Mouse (Mus musculus) right cerebral cortex, postnatal 14 days (tissue): Measurements from ENCODE around the gene Iqgap3.

Experiments
- DNase-seq: peaks from one replicate; pipeline ENCODE4 v3.0.0; 2022

Iqgap3 gene

DNA sequence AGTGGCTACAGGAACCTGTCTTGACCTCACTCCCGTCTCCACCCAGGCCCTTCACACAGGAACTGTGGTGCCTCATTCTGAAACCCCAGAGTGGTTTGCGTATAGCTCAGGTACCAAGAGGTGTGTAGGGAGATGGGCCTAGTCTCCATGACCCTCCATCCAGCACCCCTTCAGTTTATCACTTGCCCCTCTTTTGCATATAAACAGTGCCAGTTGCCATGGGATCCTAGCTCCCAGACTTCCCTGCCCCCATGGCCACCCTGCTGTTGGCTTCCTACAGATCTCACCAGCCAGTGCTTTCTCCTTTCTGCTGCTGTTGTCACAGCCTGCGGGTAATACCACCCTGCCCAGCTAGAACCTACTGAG lies 69.2 kb downstream of the Iqgap3 start:
- peak; percentile 38 for DNase-seq

DNA sequence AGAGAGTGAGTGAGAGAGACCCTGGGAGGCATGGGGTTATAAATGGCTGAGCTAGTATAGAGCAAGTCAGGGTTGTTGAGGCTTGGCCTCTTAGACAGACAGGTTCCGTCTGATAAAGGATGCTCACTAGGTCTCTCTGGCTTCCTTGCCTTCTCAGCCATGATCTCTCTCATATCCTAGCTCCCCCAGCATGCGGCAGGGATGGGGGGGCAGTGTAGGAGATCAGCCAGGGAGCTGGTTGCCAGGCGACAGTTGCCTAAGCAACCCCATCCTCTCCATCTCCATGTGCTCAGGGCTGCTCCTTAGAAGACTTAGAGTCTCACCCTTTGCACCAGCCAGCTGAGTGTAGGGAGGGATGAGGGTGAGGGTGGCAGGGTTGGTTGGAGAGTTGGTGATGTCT lies 70.3 kb downstream of the Iqgap3 start:
- peak; percentile 85 for DNase-seq

DNA sequence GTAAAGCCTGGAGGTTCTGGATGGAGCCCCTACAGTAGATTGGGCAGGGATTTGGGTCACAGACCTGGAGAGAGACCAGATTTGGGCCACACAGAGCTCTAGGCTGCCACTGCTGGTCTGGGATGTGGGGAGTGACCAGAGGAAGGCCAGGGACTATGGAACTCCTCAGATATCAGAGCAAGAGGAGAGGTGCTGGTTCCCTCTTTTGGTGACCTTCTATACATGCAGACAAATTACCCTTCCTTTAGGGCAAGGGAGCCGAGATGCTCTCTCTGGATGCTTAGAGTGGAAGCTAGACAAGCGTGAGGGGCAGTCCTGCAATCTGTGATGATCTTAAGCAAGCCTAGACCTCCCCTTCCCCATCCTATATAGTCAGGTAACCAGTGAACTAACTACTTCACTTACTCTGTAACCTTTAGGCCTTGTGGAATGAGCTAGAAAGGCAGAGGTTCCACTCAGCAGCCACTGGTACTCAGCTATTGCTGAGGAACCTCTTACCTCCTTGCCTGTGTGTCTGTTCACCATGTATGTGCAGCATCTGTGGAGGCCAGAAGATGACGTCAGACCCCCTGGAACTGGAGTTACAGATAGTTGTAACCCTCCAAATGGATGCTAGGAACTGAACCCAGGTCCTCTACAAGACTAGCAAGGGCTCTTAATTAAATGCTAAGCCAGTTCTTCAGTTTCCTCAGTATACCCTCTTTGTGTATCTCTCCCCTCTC lies 71.7 kb downstream of the Iqgap3 start:
- no peak for DNase-seq

DNA sequence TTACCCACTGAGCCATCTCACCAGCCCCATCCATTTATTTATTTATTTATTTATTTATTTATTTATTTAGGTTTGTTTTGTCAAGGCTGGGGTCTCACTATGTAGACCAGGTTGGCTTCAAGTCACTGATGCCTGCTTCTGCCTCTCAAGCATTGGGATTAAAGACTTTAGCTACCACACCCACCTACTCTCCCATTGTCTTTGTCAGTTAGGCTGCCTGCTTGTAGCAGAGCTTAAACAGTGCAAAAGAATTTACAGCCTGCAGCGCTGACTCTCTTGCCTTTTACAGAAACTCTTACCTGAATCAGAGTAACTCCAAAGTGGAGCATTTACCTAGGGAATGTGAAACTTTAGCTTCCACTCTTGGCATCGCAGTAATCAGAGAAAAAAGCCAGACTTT lies 72.5 kb downstream of the Iqgap3 start:
- no peak for DNase-seq

DNA sequence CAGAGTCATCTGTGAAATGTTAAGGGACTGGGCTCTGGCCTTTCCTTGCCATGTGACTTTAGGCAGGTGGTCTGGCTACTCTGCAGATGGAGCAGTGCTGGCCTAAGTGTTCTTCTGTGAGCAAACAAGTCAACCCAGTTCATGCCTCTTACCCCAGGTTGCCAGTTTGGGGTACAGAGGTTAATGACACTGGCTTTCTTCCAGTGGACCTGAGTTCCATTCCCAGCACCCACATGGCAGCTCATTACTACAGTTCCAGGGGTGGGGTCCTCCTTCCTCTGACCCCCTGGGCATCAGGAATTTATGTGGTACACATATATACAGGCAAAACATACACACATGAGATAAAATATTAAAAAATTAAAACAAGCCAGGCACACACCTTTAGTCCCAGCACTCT lies 75.0 kb downstream of the Iqgap3 start:
- no peak for DNase-seq

DNA sequence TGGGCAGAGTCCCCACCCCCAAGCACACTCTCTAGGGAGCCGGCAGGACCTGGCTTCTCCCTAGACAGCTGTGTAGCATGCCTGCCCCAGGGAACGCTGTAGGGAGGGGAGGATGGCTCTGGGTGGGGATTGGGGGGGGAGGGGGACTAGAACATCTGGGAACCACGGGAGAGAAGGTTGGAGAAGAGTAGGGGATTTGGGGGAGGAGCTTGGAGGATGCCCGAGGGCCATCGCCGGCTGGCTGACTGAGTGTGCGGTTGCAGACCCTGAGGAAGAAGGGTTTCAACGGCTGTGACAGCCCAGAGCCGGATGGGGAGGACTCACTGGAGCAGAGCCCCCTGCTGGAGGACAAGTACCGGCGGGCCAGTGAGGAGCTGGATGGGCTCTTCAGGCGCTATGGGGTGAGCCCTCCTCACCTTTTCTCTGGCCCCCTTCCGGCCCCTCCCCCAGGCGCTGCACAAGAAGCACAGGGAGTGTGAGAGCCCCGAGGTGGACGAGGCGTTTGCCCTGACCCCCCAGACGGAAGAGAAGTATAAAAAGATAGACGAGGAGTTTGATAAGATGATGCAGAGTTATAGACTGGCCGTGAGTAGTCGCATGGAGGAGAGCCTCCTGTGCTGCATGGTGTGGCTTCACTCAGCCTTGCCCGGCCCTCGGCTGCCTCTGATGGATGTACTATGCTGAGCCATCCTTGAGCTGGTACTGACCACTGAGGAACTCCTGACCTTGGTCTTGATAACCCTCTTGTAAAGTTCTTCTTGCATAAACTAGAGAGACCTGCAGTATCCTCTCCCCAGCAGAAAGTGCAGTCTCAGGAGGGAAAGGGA lies 76.2 kb downstream of the Iqgap3 start:
- DNase-seq, result peak; percentile 61

DNA sequence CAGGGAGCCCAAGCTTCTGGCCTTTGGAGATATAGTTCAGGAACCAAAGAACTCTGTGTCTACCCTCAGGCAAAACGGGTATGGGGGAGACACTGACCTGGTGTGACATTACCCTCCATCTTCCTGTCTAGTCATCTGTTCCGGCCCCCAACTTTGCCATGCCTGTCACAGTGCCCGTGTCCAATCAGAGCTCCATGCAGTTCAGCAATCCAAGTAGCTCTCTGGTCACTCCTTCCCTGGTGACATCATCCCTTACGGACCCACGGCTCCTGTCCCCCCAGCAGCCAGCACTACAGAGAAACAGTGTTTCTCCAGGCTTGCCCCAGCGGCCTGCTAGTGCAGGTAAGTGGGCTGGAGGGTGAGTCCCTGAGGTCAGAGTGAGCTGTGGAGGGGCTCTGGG lies 77.2 kb downstream of the Iqgap3 start:
- DNase-seq, result no peak

DNA sequence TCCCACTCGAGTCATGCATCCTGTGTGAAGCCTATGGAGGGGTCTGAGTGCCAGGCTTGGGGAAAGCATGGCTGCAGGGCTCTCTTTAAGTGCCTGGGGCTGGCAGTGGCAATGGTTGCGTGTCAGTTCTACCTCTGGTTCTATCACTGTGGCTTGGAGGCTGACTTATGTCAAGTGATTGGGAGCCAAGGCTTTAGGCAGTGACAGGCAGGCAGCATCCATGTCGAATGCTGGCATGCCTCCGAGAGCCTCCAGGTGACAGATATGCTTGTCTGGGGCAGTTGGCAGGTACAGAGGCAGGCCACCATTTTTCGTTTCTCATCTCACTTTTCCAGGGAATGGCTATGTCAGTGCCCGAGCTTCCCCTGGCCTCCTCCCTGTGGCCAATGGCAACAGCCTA lies 79.1 kb downstream of the Iqgap3 start:
- no peak for DNase-seq

DNA sequence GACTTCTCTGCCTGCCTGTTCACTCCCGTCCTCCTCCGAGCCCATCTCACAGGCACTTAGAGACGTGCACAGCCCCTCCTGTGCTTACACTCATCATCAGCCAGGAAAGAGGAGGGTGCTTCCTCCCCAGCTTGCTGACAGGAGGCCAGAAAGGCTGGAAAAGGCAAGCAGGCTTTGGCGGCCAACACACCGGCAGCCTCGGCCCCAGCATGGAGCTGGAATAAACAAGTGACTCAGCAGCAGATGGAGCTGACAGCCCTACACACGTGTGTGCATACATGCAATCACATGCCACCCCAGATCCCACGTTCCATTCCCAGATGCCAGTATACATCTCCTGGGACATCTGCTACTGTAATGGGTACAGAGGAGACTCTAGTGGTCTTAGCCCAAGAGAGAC lies 80.5 kb downstream of the Iqgap3 start:
- DNase-seq, result peak; percentile 58

DNA sequence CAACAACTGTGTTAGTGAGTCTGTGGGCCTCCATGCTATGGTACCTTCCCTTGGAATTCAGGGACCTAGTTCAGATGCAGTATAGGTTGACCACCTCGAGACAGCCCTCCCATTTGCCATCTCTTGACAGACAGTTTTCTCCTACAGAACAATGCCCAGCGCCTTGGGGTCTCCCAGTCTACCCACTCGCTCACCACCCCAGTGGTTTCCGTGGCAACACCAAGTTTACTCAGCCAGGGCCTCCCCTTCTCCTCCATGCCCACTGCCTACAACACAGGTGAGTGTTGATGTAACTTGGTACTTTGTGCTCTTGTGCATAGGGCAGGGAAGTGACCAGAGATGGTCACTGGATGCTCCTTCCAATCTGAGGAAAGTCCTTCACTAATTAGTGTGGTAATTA lies 81.0 kb downstream of the Iqgap3 start:
- no peak for DNase-seq

DNA sequence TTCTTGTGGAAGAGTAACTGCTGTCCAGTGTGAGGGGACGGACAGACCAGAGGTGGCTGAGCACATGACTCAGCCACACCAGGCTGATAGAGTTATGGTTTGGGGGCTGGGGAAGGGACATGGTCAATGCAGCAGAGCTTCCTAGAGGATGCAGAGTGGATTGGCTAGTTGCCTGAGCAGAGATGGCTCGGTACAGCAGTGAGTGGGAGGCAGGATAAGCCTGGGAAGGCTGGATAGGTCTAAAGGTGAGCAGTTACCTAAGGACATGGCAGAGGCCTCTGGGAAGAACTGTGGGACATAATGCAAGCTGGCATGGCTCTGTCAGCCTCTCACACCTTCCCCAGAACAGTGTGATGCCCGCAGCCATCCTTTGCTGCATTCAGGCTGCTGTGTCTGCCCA lies 82.1 kb downstream of the Iqgap3 start:
- DNase-seq, result no peak

DNA sequence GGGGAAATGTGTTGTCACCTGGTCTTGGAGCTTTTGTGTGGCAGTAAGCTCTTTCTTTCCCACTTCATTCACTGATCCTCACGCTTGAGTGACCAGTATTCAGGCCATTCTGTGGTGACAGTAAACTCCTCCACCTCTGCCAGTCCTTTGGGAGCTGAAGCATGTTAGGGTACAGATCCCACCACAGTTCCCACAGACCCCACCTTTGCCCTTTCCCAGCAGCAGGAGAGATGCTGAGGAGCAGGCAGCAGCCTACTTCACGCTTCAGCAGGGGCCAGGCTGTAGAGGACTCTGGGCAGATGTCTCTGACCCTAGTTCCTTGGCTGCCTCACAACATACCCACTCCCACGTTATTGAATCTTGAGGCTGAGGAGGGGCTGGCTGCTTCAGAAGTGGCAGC lies 82.5 kb downstream of the Iqgap3 start:
- no peak for DNase-seq

DNA sequence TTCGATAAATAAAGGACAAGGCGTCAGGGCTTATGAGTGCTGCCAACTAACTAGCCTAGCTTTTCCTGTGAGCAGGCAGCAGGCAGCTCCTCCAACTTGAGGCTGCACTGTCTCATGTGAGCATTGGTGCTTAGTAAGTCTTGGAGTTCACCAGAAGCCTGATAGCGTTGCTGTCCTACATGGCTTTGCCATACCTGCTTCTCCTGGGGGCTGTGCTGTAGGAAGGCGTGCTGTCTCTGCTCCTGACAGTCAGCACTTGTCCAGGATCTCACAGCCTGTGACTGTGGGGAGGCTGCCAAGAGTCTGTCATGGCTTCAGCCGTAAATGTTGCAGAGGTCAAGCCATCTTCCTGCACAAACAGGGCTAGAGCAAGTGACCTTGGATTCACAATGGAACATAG lies 84.3 kb downstream of the Iqgap3 start:
- DNase-seq, result no peak

DNA sequence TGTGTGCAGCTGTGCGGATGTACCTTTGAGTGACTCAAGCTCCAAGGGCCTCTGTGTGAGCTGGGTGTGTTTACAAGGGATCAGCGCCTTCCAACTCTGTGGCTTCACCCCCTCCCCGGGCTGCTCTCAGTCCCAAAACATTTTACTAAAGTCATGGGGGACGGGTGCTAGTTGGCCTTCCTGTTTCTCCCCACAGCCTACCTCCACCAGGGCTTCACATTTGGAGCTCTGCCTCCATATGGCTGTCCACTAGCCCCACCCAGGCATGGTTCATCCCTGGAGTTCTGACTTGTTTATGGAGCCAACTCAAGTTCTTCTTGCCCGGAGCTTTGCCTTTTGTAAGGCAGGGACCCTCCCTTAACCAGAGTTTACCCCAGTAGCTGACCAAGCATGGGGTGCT lies 88.6 kb downstream of the Iqgap3 start:
- DNase-seq, result no peak
